Mouse (Mus musculus): ENCODE results near the gene Fxyd6. TPM values are rescaled to one million over a fixed set of nuclear protein-coding genes. Genes with fewer than 3 reads are reported as not detected.

Gene Fxyd6
- polyA plus RNA-seq, 1 experiment from 2014 or later, result 121 TPM

- no peak overlapping the region for H3K27ac ChIP-seq
- no peak for ATAC-seq (ENCODE audit: insufficient number of reproducible peaks, insufficient read depth, low FRiP score, low TSS enrichment)
- no peak overlapping the region for H3K4me2 ChIP-seq (replicated peaks)
- no peaks in the 10 kb centered on the region for H3K27me3 ChIP-seq
- no peak overlapping the region for H3K4me3 ChIP-seq
- 47% methylated on average over 5 of the region's 5 CpGs for WGBS
- H3K9ac ChIP-seq, result no peak overlapping the region
- no peaks in the 10 kb centered on the region for H3K36me3 ChIP-seq
- H3K4me1 ChIP-seq, result no peaks in the 10 kb centered on the region
- no peaks in the 10 kb centered on the region for H3K9me3 ChIP-seq
Measured at GRCm38 (mm10) chr9:45349851-45350250, 20.1 kb upstream of the Fxyd6 start.

GRCm38 (mm10) chr9:45355192-45355591, 14.8 kb upstream of the Fxyd6 start:
- no peaks in the 10 kb centered on the region for H3K36me3 ChIP-seq
- H3K27me3 ChIP-seq, result no peaks in the 10 kb centered on the region
- no peak overlapping the region for H3K27ac ChIP-seq
- no peak overlapping the region for H3K9ac ChIP-seq
- no peak overlapping the region for H3K4me2 ChIP-seq (replicated peaks)
- H3K4me1 ChIP-seq, result no peaks in the 10 kb centered on the region; the same call in 1 of the 2 replicates
- ATAC-seq (ENCODE audit: insufficient number of reproducible peaks, insufficient read depth, low FRiP score, low TSS enrichment), result no peak
- no peak overlapping the region for H3K4me3 ChIP-seq
- no peaks in the 10 kb centered on the region for H3K9me3 ChIP-seq
- 76% methylated on average over 2 of the region's 2 CpGs for WGBS

GRCm38 (mm10) chr9:45358356-45358755, 11.6 kb upstream of the Fxyd6 start:
- H3K4me3 ChIP-seq, result no peak overlapping the region

GRCm38 (mm10) chr9:45362051-45362461, 7.9 kb upstream of the Fxyd6 start:
- H3K4me3 ChIP-seq, result no peak overlapping the region
- H3K9me3 ChIP-seq, result no peaks in the 10 kb centered on the region
- 37% methylated on average over 2 of the region's 2 CpGs for WGBS
- H3K9ac ChIP-seq, result no peak overlapping the region
- H3K4me2 ChIP-seq (replicated peaks), result no peak overlapping the region
- H3K36me3 ChIP-seq, result no peaks in the 10 kb centered on the region
- no peaks in the 10 kb centered on the region; the same call in 1 of the 2 replicates for H3K4me1 ChIP-seq
- H3K27me3 ChIP-seq, result no peaks in the 10 kb centered on the region
- ATAC-seq (ENCODE audit: insufficient number of reproducible peaks, insufficient read depth, low FRiP score, low TSS enrichment), result no peak
- H3K27ac ChIP-seq, result no peak overlapping the region

More at GRCm38 (mm10) chr9:45358356-45358755, 11.6 kb upstream of the Fxyd6 start:
- H3K36me3 ChIP-seq, result no peaks in the 10 kb centered on the region
- H3K9ac ChIP-seq, result no peak overlapping the region
- no peaks in the 10 kb centered on the region; the same call in 1 of the 2 replicates for H3K4me1 ChIP-seq
- no peak overlapping the region for H3K4me2 ChIP-seq (replicated peaks)
- WGBS, result 44% methylated on average over 7 of the region's 7 CpGs
- ATAC-seq (ENCODE audit: insufficient number of reproducible peaks, insufficient read depth, low FRiP score, low TSS enrichment), result no peak
- H3K27ac ChIP-seq, result no peak overlapping the region
- H3K27me3 ChIP-seq, result no peaks in the 10 kb centered on the region
- H3K9me3 ChIP-seq, result no peaks in the 10 kb centered on the region

GRCm38 (mm10) chr9:45363639-45364214, 6.3 kb upstream of the Fxyd6 start:
- Histone ChIP-seq H3K4me2 (replicated peaks) (no peak overlapping the region), H3K9ac (no peak overlapping the region), H3K4me1 (no peaks in the 10 kb centered on the region), H3K27ac (no peak overlapping the region), H3K27me3 (no peaks in the 10 kb centered on the region), H3K4me3 (no peak overlapping the region), H3K36me3 (no peaks in the 10 kb centered on the region), H3K9me3 (no peaks in the 10 kb centered on the region)
- ATAC-seq (ENCODE audit: insufficient number of reproducible peaks, insufficient read depth, low FRiP score, low TSS enrichment), result no peak
- 64% methylated on average over 7 of the region's 7 CpGs for WGBS

GRCm38 (mm10) chr9:45367716-45368115, 2.3 kb upstream of the Fxyd6 start:
- WGBS, result 67% methylated on average over 8 of the region's 8 CpGs
- no peak overlapping the region for H3K27ac ChIP-seq

GRCm38 (mm10) chr9:45368341-45368901, 1.6 kb upstream of the Fxyd6 start:
- Histone ChIP-seq H3K9me3 (no peaks in the 10 kb centered on the region), H3K4me3 (no peak overlapping the region), H3K36me3 (no peaks in the 10 kb centered on the region), H3K4me1 (peaks cover 11% of the 10 kb centered on the region), H3K27me3 (no peaks in the 10 kb centered on the region), H3K4me2 (replicated peaks) (no peak overlapping the region), H3K9ac (no peak overlapping the region), H3K27ac (no peak overlapping the region)
- ATAC-seq (ENCODE audit: insufficient number of reproducible peaks, insufficient read depth, low FRiP score, low TSS enrichment), result no peak
- WGBS, result 54% methylated on average over 5 of the region's 5 CpGs

More at GRCm38 (mm10) chr9:45367716-45368115, 2.3 kb upstream of the Fxyd6 start:
- no peaks in the 10 kb centered on the region for H3K36me3 ChIP-seq
- H3K9me3 ChIP-seq, result no peaks in the 10 kb centered on the region
- peaks cover 9% of the 10 kb centered on the region for H3K4me1 ChIP-seq
- no peak overlapping the region for H3K4me2 ChIP-seq (replicated peaks)
- H3K9ac ChIP-seq, result no peak overlapping the region
- no peaks in the 10 kb centered on the region for H3K27me3 ChIP-seq
- ATAC-seq (ENCODE audit: insufficient number of reproducible peaks, insufficient read depth, low FRiP score, low TSS enrichment), result no peak
- no peak overlapping the region for H3K4me3 ChIP-seq

- 2% methylated on average over 25 of the region's 25 CpGs for WGBS
Measured at GRCm38 (mm10) chr9:45370616-45371336, 791 bp downstream of the Fxyd6 start.

GRCm38 (mm10) chr9:45371337-45371707, 1.3 kb downstream of the Fxyd6 start:
- 0 out of 2 replicates have a peak, but pooled peaks cover 4% of the 10 kb centered on the region for H3K36me3 ChIP-seq
- H3K27ac ChIP-seq, result no peak overlapping the region
- WGBS, result 23% methylated on average over 2 of the region's 2 CpGs
- H3K4me1 ChIP-seq, result peaks cover 14% of the 10 kb centered on the region
- H3K9ac ChIP-seq, result peak overlapping the region; percentile 75; the same call in 1 of the 2 replicates
- no peaks in the 10 kb centered on the region for H3K27me3 ChIP-seq
- ATAC-seq (ENCODE audit: insufficient number of reproducible peaks, insufficient read depth, low FRiP score, low TSS enrichment), result no peak
- H3K9me3 ChIP-seq, result no peaks in the 10 kb centered on the region
- peak overlapping the region; percentile 76 for H3K4me2 ChIP-seq (replicated peaks)
- H3K4me3 ChIP-seq, result peak overlapping the region; percentile 66

More at GRCm38 (mm10) chr9:45370616-45371336, 791 bp downstream of the Fxyd6 start:
- Histone ChIP-seq H3K27me3 (no peaks in the 10 kb centered on the region), H3K4me3 (peak overlapping the region; percentile 66), H3K4me1 (peaks cover 14% of the 10 kb centered on the region), H3K4me2 (replicated peaks) (peak overlapping the region; percentile 76), H3K27ac (peak overlapping the region; percentile 48), H3K9ac (peak overlapping the region; percentile 75), H3K36me3 (0 out of 2 replicates have a peak, but pooled peaks cover 1% of the 10 kb centered on the region), H3K9me3 (no peaks in the 10 kb centered on the region)
- ATAC-seq (ENCODE audit: insufficient number of reproducible peaks, insufficient read depth, low FRiP score, low TSS enrichment), result no peak

GRCm38 (mm10) chr9:45373896-45374295, 3.9 kb downstream of the Fxyd6 start:
- Histone ChIP-seq H3K9me3 (no peaks in the 10 kb centered on the region), H3K4me1 (peaks cover 14% of the 10 kb centered on the region), H3K9ac (no peak overlapping the region), H3K4me3 (no peak overlapping the region), H3K27ac (no peak overlapping the region), H3K4me2 (replicated peaks) (no peak overlapping the region), H3K27me3 (no peaks in the 10 kb centered on the region), H3K36me3 (0 out of 2 replicates have a peak, but pooled peaks cover 4% of the 10 kb centered on the region)
- WGBS, result 65% methylated on average over 3 of the region's 3 CpGs
- no peak for ATAC-seq (ENCODE audit: insufficient number of reproducible peaks, insufficient read depth, low FRiP score, low TSS enrichment)

- WGBS, result 82% methylated on average over 6 of the region's 6 CpGs
- Histone ChIP-seq H3K9me3 (no peaks in the 10 kb centered on the region), H3K27ac (no peak overlapping the region), H3K27me3 (no peaks in the 10 kb centered on the region), H3K4me1 (peaks cover 14% of the 10 kb centered on the region), H3K36me3 (peaks cover 4% of the 10 kb centered on the region; the same call in 1 of the 2 replicates), H3K9ac (no peak overlapping the region), H3K4me2 (replicated peaks) (no peak overlapping the region), H3K4me3 (no peak overlapping the region)
- no peak for ATAC-seq (ENCODE audit: insufficient number of reproducible peaks, insufficient read depth, low FRiP score, low TSS enrichment)
Measured at GRCm38 (mm10) chr9:45374988-45375502, 5.1 kb downstream of the Fxyd6 start.
